Mouse (Mus musculus) layer of hippocampus, postnatal 14 days (tissue): ENCODE results near the gene Olfr970. TPM values are rescaled to one million over a fixed set of nuclear protein-coding genes. Genes with fewer than 3 reads are reported as not detected.
"Not testable (repeated sequence)": the region's sequence is repeated elsewhere in the genome, so short reads cannot be mapped to it uniquely, and the experiment has no call there.

Experiments used
- DNase-seq, 2 experiments: peaks; one replicate each; pipeline ENCODE4 v3.0.0; 2021 to 2022; ENCODE audit warnings: low spot score in 2 of 2, mixed read lengths in 1 of 2
- long read RNA-seq, 2 experiments: library from polyadenylated mRNA; stranded (forward); transcript quantifications; one replicate each; pipeline ENCODE4 v2.0.0; 2021
- total RNA-seq, 2 experiments: library from RNA; stranded (reverse); gene quantifications; 2 replicates each; pipeline ENCODE4 v1.2.3; 2021

Gene Olfr970
- not detected for total RNA-seq
- long read RNA-seq, experiment 1, result 0 reads
- long read RNA-seq, experiment 2, result 0 reads

DNA sequence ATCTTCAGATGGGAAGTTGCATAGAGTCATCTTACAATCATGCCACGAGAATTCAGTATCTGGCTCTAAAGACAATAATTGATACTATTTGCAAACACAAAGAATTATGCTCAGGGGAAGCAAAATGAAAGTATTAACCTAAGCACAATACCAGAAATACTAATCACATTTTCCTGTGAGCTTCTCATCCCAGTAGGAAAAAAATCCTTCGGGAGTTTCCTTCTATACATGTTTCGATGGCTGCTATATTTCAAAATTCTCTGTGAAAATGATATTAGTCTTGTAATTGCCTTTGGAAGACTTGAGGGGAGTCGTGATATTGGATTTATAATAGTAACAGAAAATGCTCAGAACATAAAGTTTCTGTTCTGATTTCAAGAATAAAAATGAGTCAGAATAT lies at the start of gene Olfr970:
Olfr970 (plus strand) TSS at position 301 of the 400 bp plus-strand sequence.
- DNase-seq, result no peak

DNA sequence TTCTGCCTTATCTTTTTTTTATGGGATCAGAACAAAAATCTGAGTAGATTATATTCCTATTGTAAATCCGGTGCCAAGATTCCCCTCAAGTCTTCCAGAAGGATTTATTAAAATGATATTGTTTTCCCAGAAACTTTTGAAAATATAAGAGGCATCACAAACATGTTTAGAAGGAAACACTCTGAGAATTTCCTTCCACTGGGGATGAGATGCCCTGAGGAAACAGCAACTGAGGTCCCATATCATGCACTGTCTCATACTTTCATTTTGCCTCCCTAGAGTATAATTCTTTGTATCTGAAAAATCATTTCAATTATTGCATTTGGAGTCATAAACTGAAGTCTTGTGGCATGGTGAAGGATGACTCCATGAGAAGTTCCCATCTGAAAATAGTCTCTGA lies 25.5 kb upstream of the Olfr970 start, which contains the start of gene Olfr968:
Olfr968 (minus strand) TSS at position 101 of the 400 bp plus-strand sequence.
- DNase-seq, result no peak

DNA sequence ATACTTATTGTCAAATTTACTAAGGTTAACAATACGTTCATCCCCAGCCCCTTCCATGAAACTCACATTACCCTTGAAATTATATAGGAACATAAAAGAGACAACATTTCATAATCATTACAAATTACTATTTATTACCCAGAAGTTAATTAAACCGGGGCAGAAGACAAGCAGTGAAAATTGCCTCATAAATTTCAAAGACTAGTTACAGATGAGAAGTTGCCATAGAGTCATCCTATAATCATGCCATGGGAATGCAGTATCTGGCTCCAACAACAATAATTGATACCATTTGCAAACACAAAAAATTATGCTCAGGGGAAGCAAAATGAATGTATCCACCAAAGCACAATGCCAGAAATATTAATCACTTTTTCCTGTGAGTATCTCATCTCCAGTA lies 18.1 kb upstream of the Olfr970 start, which contains the start of gene Olfr969:
Olfr969 (plus strand) TSS at position 388 of the 400 bp plus-strand sequence.
- no peak for DNase-seq

DNA sequence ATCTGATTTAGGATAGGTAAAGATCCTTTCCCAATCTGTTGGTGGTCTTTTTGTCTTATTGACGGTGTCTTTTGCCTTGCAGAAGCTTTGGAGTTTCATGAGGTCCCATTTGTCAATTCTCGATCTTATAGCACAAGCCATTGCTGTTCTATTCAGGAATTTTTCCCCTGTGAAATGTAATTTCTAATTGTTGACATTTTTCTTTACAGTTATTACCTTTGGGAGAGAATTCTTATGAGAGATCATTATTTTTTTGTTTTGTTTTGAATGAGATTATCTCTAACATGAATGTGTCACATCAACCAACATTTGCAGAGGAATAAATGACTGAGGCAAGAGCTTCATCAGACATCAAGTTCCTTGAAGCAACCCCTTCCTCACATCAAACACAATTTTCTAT lies 27.9 kb downstream of the Olfr970 start, which contains the start of gene Olfr971:
Olfr971 (plus strand) TSS at position 301 of the 400 bp plus-strand sequence.
- not testable (repeated sequence) for DNase-seq

- DNase-seq, result no peak
These were observed 57.5 kb downstream of the Olfr970 start, which contains the start of gene Olfr972 for GRCm38 (mm10) chr9:39866122-39866521. Gene Olfr972 (plus strand): TSS chr9:39866422.

Other genes starting within 250 kb of the Olfr970 start
- not detected for gene Olfr959, start 233.3 kb upstream of the Olfr970 start, total RNA-seq
- 10 to 100 TPM; 13.2 to 13.8 TPM for gene AW551984, start 204.5 kb upstream of the Olfr970 start, total RNA-seq
- not detected for gene Olfr148, start 198.2 kb upstream of the Olfr970 start, total RNA-seq
- not detected for gene Olfr960, start 187.5 kb upstream of the Olfr970 start, total RNA-seq
- gene Olfr961, start 163.8 kb upstream of the Olfr970 start, total RNA-seq, result not detected
- gene Olfr963, start 141.7 kb upstream of the Olfr970 start, total RNA-seq, result not detected
- not detected for gene Olfr149, start 101.7 kb upstream of the Olfr970 start, total RNA-seq
- not detected for gene Olfr965, start 97.5 kb upstream of the Olfr970 start, total RNA-seq
- not detected for gene Olfr150, start 77.9 kb upstream of the Olfr970 start, total RNA-seq
- gene Olfr967, start 62.6 kb upstream of the Olfr970 start, total RNA-seq, result not detected
- not detected for gene Olfr968, start 25.6 kb upstream of the Olfr970 start, total RNA-seq
- not detected for gene Olfr969, start 17.9 kb upstream of the Olfr970 start, total RNA-seq
- not detected for gene Olfr971, start 28.0 kb downstream of the Olfr970 start, total RNA-seq
- gene Olfr972, start 57.6 kb downstream of the Olfr970 start, total RNA-seq, result not detected
- not detected for gene Olfr229, start 98.5 kb downstream of the Olfr970 start, total RNA-seq
- gene Olfr974, start 128.6 kb downstream of the Olfr970 start, total RNA-seq, result not detected
- gene Olfr975, start 143.2 kb downstream of the Olfr970 start, total RNA-seq, result not detected
- not detected for gene Olfr976, start 152.3 kb downstream of the Olfr970 start, total RNA-seq
- not detected for gene Olfr978, start 183.3 kb downstream of the Olfr970 start, total RNA-seq
- not detected for gene Olfr979, start 194.6 kb downstream of the Olfr970 start, total RNA-seq
- not detected for gene Olfr980, start 200.7 kb downstream of the Olfr970 start, total RNA-seq
- gene Olfr981, start 212.6 kb downstream of the Olfr970 start, total RNA-seq, result not detected